Mouse (Mus musculus): ENCODE measurements around the gene Sstr3.

- TF ChIP-seq GATA1 (IDR thresholded peaks at IDR 0.05; ENCODE audit: borderline replicate concordance, low read length) (no peak), FLI1 (IDR thresholded peaks at IDR 0.05; ENCODE audit: low read length) (no peak)
Measured at GRCm38 (mm10) chr15:78554545-78555313, 10.2 kb upstream of the Sstr3 start.

Data from megakaryocyte, embryonic 14.5 days (primary cell).